Mouse (Mus musculus) ES-Bruce4 (cell line): Measurements from ENCODE around the gene Sept4. TPM values are rescaled to one million over a fixed set of nuclear protein-coding genes. Genes with fewer than 3 reads are reported as not detected.
A peak's percentile ranks its signal among the peaks of the same experiment; 100 is the strongest.

Experiments used
- H3K27ac ChIP-seq: 2 replicates; pipeline ENCODE4 v1.5.1; 2012; ENCODE audit warnings: low read length, inconsistent platforms; ENCODE audit not compliant: insufficient read depth
- H3K27me3 ChIP-seq: 2 replicates; pipeline ENCODE4 v1.6.1; 2012; ENCODE audit warnings: mild to moderate bottlenecking, low read length, inconsistent platforms; ENCODE audit not compliant: control insufficient read depth, poor library complexity, insufficient read depth, severe bottlenecking
- H3K36me3 ChIP-seq: 2 replicates; pipeline ENCODE4 v1.6.1; 2012; ENCODE audit warnings: inconsistent platforms, mild to moderate bottlenecking, low read length, moderate library complexity; ENCODE audit not compliant: control insufficient read depth, poor library complexity, insufficient read depth, severe bottlenecking
- H3K4me1 ChIP-seq: one replicate; pipeline ENCODE4 v1.8.1; 2011; ENCODE audit warnings: low read length; ENCODE audit not compliant: control insufficient read depth, insufficient read depth
- H3K4me3 ChIP-seq: 2 replicates; pipeline ENCODE4 v1.5.1; 2011; ENCODE audit warnings: low read depth, mild to moderate bottlenecking, low read length
- H3K9ac ChIP-seq: 2 replicates; pipeline ENCODE4 v1.6.1; 2012; ENCODE audit warnings: low read depth, mild to moderate bottlenecking, inconsistent platforms; ENCODE audit not compliant: poor library complexity, severe bottlenecking
- H3K9me3 ChIP-seq: replicated peaks from 2 replicates; pipeline ENCODE4 v1.6.1; 2012; ENCODE audit warnings: mild to moderate bottlenecking, low read length, inconsistent platforms; ENCODE audit not compliant: control insufficient read depth, poor library complexity, insufficient read depth, severe bottlenecking
- CTCF ChIP-seq: IDR thresholded peaks from one replicate; pipeline ENCODE4 v1.8.1; 2011; ENCODE audit warnings: low read depth, low read length
- EP300 ChIP-seq: IDR thresholded peaks from 2 replicates; pipeline ENCODE4 v1.6.1; 2011; ENCODE audit warnings: low read depth, low read length; ENCODE audit not compliant: insufficient read depth
- POLR2A ChIP-seq: IDR thresholded peaks from one replicate; pipeline ENCODE4 v1.8.1; 2011; ENCODE audit warnings: low read length; ENCODE audit not compliant: insufficient read depth
- polyA plus RNA-seq: library from polyadenylated mRNA; stranded (reverse); fragments of >200 nt; gene quantifications from 2 replicates; pipeline ENCODE4 v1.2.4, GENCODE M21; 2011; ENCODE audit warnings: low read depth; ENCODE audit not compliant: missing spikeins, insufficient read depth, insufficient read length

Gene Sept4
- polyA plus RNA-seq, 1 experiment: 68.5 TPM

GRCm38 (mm10) chr11:87587211-87587874 is 18.6 kb downstream of the Sept4 start:
- Histone ChIP-seq H3K4me1 (no peaks in the 10 kb centered on the region), H3K9me3 (no peaks in the 10 kb centered on the region), H3K27ac (no peak overlapping the region), H3K9ac (no peak overlapping the region), H3K27me3 (no peaks in the 10 kb centered on the region), H3K4me3 (no peak overlapping the region), H3K36me3 (no peaks in the 10 kb centered on the region)
- no peak for TF ChIP-seq CTCF
- TF ChIP-seq EP300: no peak
- no peak for TF ChIP-seq POLR2A

GRCm38 (mm10) chr11:87589605-87590004 is 20.9 kb downstream of the Sept4 start:
- Histone ChIP-seq H3K4me1 (no peaks in the 10 kb centered on the region), H3K4me3 (no peak overlapping the region), H3K36me3 (no peaks in the 10 kb centered on the region), H3K27me3 (no peaks in the 10 kb centered on the region), H3K9me3 (no peaks in the 10 kb centered on the region), H3K27ac (no peak overlapping the region), H3K9ac (no peak overlapping the region)
- TF ChIP-seq POLR2A (no peak), EP300 (no peak), CTCF (no peak)

DNA sequence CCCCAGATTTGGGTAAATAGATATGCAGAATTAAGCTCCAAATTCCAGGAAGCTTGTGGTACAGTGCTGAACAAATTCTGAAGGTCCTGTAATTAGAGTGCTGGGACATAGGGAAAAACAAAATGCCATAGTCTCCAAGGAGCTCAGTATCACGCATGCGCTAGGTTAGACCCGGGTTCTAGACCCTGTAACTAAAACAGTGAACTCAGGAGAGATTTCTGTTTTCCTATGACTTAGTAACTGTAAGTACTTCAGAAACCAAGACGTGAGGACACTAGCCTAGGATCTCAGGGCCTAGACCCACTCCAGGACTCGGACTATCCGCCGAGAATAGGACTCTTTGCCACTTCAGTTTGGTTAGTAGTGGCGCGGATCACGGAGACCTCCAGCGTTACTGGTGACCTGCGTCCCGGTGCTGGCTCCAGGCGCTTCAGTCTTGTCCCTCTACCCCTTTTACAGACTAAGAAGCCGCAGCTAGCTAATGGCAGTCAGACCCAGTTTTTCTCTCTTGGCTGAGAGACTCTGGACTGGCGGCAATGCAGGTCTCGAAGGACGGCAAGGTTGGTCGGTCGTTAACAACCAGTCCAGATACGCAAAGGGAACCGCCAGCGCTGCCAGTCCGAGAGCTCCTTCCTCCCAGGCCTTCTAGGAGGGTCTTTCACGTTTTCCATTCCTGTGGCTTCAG is 22.3 kb downstream of the Sept4 start:
- Histone ChIP-seq H3K27me3 (no peaks in the 10 kb centered on the region), H3K9me3 (no peaks in the 10 kb centered on the region), H3K4me3 (peak overlapping the region; percentile 94), H3K36me3 (no peaks in the 10 kb centered on the region), H3K9ac (peak overlapping the region; percentile 97), H3K4me1 (no peaks in the 10 kb centered on the region), H3K27ac (peak overlapping the region; percentile 52)
- TF ChIP-seq POLR2A: no peak
- no peak for TF ChIP-seq CTCF
- no peak for TF ChIP-seq EP300

DNA sequence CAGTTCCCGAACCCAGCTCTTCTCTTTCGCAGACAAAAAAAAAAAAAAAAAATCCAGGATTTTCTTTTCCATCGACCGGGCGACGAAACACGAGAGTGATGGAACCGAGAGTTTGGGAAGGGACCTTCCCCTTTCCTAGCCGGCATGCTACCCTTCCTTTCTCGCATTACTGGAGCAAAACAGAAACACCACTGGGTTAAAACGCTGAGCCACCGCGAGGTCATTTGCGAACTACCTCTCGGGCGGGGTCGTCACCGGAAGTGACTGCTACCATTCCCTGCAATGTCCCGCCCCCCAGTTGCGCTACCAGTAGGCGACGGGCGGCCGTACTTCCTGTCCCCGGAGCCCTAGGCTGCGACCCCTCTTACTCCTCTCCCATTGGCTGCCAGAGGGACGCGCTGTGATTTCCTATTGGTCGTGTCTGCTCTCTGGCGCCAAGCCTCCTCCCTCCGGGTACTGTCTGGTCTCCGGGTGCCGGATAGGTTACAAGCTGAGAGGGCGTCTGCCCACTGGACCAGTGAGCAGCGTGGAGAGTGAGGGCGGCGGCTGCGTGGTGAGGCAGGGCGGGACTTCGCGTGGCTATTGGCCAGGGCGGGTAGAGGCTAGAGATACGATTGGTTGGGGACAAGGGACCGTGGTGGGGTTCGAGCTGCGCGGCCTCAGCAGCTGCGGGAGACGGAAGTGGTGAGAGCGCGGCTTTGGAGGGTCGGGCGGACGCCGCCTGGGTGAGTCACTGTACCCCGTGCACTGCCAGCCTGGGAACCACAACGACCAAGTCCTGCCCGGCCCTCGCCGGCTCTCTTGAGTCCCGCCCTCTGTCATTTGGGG is 23.0 kb downstream of the Sept4 start, which contains the start of gene Mtmr4:
TSS of gene Mtmr4 (plus strand) at position 637 of the 828 bp plus-strand sequence.
- H3K27ac ChIP-seq: peak within 1 kb of the TSS; percentile 52
- H3K9me3 ChIP-seq: no peaks in the 10 kb centered on the region
- H3K4me1 ChIP-seq: no peaks in the 10 kb centered on the region
- peak within 1 kb of the TSS; percentile 97 for H3K9ac ChIP-seq
- no peaks in the 10 kb centered on the region for H3K36me3 ChIP-seq
- peak; percentile 92 for TF ChIP-seq POLR2A
- no peak for TF ChIP-seq CTCF
- no peak for TF ChIP-seq EP300
- peak within 1 kb of the TSS; percentile 94 for H3K4me3 ChIP-seq
- H3K27me3 ChIP-seq: no peaks in the 10 kb centered on the region

DNA sequence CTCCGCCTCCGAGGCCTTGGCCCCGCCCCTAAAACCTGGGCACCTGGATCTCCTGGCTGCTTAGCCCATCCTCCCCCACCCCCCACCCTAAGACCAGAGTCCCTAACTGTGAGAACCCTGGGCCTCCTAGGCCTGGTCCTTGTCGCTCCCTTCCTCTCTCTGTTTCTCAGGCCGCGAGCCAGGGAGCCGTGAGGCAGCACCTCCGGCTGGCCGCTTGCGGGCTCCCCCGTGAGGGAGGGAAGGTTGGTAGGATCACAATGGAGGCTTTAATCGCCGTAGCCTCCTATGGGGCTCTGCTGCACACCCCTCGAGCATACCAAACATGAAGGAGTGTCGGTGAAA is 23.6 kb downstream of the Sept4 start:
- Histone ChIP-seq H3K27me3 (no peaks in the 10 kb centered on the region), H3K9me3 (no peaks in the 10 kb centered on the region), H3K4me3 (peak overlapping the region; percentile 81), H3K27ac (peak overlapping the region; percentile 34; the same call in 1 of the 2 replicates), H3K4me1 (no peaks in the 10 kb centered on the region), H3K9ac (peak overlapping the region; percentile 70), H3K36me3 (peaks cover 2% of the 10 kb centered on the region; the same call in 1 of the 2 replicates)
- no peak for TF ChIP-seq CTCF
- TF ChIP-seq EP300: no peak
- no peak for TF ChIP-seq POLR2A
